Mouse (Mus musculus) adrenal gland, postnatal 14 days (tissue): ENCODE results near the gene Phospho1. TPM values are rescaled to one million over a fixed set of nuclear protein-coding genes. Genes with fewer than 3 reads are reported as not detected.

Source experiments
- DNase-seq: peaks from one replicate; pipeline ENCODE4 v3.0.0; 2021; ENCODE audit warnings: mixed read lengths
- total RNA-seq: library from RNA; stranded (reverse); gene quantifications from 2 replicates; pipeline ENCODE4 v1.2.3, GENCODE M21; 2021

Gene Phospho1
- total RNA-seq, 1 experiment from 2014 or later: 312 TPM

DNA sequence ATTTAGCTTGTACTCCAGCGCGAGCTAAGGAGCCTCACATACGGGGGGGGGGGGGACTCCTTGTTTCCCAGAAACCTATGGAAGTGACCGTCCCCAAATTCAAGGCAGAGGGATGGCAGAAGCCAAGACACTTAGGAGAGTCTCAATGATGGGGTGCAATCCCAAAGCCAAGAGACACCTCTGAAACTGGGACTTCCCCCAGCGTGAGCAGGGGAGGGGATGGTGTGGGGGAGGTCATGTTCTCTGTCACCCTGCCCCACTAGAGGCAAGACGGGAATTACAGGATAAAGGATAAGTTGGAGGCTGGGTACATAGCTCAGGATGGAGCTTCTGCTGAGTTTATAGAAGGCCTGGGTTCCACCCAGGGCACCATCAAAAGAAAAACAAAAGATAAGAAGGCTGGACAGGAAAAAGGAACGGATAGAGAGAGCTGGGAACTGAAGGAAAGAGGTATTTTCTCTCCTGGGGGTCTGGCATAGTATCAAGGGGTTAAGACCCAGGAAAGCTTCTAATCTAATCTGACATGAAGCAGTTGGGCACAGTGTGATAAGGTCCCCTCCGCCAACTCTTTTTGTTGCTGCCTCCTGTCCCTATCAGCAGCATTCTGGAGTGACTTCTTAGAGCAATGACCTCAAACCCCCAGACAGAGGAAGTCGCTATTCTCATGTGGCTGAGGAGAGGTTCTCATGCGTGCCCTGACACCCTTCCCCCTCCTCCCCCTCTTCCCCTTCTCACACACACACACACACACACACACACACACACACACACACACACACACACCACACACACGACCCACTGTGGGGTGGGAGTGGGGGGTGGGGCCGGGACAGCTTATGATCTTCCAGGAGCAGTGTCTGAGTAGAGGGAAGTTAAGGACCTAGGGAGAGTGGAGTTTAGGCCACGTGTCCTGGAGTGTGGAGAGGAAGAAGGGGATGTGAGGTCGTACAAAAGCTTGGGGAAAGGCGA lies 10.7 kb downstream of the Phospho1 start:
- DNase-seq: no peak

DNA sequence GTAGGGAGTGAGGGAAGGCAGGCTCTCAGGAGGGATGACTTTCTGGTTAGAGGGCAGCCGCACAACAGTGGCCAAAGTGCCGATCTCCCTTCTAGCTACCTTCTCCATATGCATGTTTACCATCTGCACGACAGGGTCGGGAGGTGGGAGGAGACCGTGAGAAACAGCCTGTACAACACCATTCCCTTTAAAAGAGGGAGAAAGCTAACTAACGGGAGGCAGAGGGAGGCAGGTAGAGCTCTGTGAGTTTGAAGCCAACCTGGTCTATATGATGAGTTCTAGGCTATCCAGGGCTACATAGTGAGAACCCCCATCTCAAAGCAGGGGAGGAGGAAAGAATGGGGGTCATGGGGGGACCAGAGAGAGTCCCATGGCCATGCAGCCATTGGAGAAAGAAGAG lies 11.5 kb downstream of the Phospho1 start:
- DNase-seq: no peak

DNA sequence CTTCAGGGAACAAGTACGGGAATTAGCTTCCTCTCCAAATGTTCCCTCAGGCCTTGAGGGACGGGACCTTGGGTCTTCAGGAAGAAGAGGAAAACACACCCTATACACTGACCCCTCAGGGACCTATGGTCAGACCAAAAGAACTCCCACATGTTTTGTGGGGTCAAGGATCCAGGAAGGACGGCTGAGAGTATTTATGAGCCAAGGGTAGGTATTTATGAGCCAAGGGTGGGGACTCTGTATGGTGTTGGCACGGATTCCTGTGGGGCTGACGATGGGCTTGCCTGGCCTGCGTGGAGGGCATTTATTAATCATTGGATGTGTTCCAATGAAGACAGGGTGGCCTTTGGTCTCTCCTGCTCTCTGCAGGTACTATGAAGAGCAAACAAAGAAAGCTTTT lies 12.1 kb downstream of the Phospho1 start:
- no peak for DNase-seq

DNA sequence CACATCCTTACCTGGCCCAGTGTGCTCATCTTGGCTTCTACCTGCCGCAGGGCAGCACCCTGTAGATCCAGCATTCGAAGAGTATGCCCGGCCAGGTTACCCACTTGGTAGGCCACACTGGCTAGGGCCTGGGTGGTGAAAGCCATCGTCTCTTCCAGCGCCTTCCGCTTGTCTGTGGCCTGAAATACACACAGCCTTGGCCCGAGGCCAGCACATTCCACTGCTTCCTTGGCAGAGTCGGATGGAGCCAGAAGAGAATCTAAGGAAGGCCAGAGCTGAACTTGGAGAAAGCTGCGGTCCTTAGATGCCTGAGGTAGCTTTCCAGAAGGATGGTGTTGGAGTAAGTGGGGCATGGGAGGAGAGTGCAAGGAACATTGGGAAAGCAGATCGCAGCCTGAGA lies 12.8 kb downstream of the Phospho1 start, which contains the start of gene Gngt2:
Gene Gngt2, plus strand, starts transcription at position 158 of the 400 bp plus-strand sequence.
- DNase-seq: peak; percentile 91

GRCm38 (mm10) chr11:95838598-95838997 lies 14.3 kb downstream of the Phospho1 start:
- DNase-seq: no peak

- no peak for DNase-seq
These were observed 14.9 kb downstream of the Phospho1 start for GRCm38 (mm10) chr11:95838999-95839868.

GRCm38 (mm10) chr11:95840694-95841497 lies 16.6 kb downstream of the Phospho1 start:
- DNase-seq: peak; percentile 1

GRCm38 (mm10) chr11:95841498-95841830 lies 17.2 kb downstream of the Phospho1 start:
- peak; percentile 2 for DNase-seq

GRCm38 (mm10) chr11:95842074-95842681 lies 17.9 kb downstream of the Phospho1 start, which contains the start of gene Abi3:
Gene Abi3 (minus strand): TSS chr11:95842476.
- peak; percentile 75 for DNase-seq

GRCm38 (mm10) chr11:95842953-95843352 lies 18.7 kb downstream of the Phospho1 start:
- no peak for DNase-seq

DNA sequence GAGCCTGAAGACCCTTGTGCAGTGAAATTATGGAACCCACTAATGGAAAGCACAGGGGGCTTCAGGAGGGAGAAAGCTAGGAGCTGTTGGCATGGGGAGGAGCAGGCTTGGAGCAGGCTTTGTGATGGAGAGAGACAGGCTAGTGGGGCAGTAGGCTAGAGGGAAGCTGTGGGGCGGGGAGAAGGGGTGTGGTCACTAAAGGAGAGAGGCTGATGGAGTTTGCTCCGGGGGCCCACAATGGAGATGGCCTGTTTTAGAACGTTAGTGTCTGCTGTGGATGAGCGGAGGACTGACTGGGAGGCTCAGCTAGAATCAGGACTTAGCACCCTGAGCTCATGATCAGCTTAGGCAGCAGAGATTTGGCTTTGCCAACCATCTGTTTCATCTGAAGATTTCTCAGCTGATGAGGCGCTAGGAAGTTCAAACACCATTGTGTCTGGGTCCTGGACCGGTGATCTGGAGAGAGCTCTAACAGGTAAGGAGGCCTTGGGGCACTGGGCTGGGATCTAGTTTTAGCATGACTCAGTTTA lies 19.2 kb downstream of the Phospho1 start:
- DNase-seq: no peak

DNA sequence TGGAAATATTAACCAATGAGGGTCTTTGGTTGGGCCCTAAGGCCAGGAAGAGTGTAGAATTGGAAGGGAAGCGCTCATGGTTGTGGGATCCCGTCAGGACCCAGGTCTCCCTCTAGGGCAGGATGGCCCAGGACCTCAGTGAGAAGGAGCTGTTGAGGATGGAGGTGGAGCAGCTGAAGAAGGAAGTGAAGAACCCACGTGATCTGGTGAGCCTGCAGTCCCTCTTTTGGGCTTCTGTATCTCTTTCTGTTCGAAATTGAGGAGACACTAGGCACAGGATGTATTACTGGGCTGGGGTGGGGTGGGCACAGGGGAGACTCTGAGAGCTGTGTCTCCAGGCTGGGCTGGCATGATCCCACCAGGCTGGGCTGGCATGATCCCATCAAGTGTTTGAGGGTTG lies 20.6 kb downstream of the Phospho1 start:
- no peak for DNase-seq

DNA sequence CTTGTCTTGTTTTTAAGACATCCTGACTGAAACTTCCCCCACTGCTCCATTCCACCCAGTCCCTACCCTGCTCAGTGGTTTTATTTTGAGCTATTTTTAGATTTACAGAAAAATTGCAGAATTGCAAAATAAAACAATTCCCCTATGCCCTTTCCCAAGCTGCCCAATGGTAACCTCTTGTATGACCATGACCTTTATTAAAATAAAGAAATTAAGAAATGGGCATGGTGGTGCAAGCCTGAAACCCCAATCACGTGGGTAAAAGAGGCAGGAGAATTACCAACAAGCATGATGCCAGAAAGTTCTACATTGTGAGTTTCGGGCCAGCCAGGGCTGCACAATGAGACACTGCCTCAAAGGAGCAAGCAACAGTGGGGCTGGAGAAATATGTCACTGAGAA lies 26.6 kb downstream of the Phospho1 start:
- DNase-seq: no peak

DNA sequence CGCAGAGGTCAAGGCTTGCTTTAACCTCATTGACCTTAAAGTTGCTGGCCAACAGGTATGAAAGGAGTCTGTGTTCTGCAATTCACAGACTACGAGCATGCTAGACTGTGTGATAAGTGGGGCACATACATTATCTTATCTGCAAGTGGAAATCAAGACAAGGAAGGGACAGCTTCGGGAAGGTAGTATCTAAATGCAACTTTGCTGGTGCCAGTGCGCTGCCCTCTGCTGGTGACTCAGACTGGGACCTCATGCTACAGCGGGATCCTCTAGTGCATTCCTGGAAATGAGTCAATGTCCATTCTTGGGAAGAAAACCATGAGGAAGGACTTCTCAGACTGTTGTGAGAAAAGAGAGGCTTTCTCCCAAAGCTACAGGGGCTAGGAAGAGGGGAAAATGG lies 29.4 kb downstream of the Phospho1 start:
- peak; percentile 83 for DNase-seq

DNA sequence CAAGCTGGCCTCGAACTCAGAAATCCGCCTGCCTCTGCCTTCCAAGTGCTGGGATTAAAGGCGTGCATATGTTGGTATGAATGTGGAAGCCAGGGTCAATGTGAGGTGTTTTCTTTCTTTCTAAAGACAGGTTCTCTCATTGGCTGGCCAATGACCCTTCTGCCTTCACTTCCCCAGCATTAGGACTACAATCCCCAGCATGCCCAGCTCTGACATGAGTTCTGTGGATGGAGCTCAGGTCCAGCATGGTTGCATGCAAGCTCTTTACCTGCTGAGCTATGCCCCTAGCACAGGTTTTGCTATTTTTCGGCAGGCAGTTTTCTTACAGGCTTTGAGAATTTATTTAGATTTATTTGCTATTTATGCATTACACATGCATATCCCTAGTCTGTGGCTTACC lies 33.0 kb downstream of the Phospho1 start:
- no peak for DNase-seq

- no peak for DNase-seq
These were observed 33.6 kb downstream of the Phospho1 start for GRCm38 (mm10) chr11:95857716-95858527.

DNA sequence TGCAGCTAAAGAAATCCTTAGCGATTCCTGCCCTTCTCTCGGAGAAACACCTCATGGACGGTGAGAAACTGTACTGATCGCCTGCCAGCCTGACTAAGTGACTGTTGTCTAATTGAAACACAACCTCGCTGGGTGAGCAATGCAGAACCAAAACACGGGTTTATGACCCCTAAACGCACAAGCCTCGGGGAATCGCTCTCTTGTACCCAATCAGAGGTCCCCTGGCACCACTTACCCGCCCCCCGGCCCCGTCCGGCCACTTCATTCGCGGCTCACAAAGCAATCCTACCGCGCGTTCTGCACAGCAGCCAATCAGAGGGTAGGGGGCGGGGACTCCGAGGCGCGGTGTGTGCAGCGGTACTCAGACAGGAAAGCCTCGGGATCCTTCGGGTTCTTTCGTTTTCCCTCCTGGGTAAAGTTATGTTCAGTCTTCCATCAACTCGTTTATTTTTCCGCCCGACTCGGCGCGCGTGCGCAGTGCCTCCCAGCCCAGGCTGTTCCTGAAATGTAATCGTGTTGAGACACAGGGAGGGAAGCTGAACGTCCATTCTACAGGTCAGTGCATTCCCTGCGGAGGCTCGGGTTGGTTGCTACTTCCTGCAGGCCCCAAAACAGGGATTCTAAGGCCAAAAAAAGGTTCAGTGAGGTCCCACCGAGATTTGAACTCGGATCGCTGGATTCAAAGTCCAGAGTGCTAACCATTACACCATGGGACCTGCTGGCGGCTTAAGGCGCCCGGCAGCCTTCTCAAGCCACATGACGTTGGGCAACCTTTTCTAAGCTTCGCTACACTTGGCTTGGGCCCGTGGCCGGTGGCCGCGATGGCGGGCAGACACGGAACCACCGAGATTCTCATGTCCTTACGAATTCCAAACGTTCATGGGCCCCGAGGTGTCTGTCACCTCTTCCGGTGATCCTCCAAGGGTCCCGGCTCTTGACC lies 34.5 kb downstream of the Phospho1 start:
- peak; percentile 99 for DNase-seq

GRCm38 (mm10) chr11:95859468-95859855 lies 35.2 kb downstream of the Phospho1 start:
- DNase-seq: peak; percentile 81

- no peak for DNase-seq
These were observed 35.8 kb downstream of the Phospho1 start for GRCm38 (mm10) chr11:95860071-95860490.
